Mouse (Mus musculus): ENCODE results near the gene Il24. TPM values are rescaled to one million over a fixed set of nuclear protein-coding genes. Genes with fewer than 3 reads are reported as not detected.

Il24 gene
- polyA plus RNA-seq, 1 experiment from 2014 or later, result not detected

- peak; percentile 21 for DNase-seq (ENCODE audit: low spot score)
- WGBS, result 64% methylated on average over 5 of the region's 5 CpGs
Measured at GRCm38 (mm10) chr1:130832230-130833149, 54.8 kb downstream of the Il24 start.

More at GRCm38 (mm10) chr1:130832230-130833149, 54.8 kb downstream of the Il24 start:
- Histone ChIP-seq H3K27me3 (ENCODE audit: control insufficient read depth, insufficient read depth, low read length) (no peaks in the 10 kb centered on the region), H3K4me3 (ENCODE audit: low read depth, low read length) (no peak overlapping the region), H3K4me1 (replicated peaks; ENCODE audit: control insufficient read depth, insufficient read depth) (no peaks in the 10 kb centered on the region), H3K27ac (replicated peaks) (no peak overlapping the region), H3K9me3 (ENCODE audit: control insufficient read depth, low read length) (no peaks in the 10 kb centered on the region), H3K36me3 (ENCODE audit: control insufficient read depth, insufficient read depth, low read length) (no peaks in the 10 kb centered on the region), H3K9ac (ENCODE audit: low read length) (no peak overlapping the region), H3K4me2 (replicated peaks; ENCODE audit: low read depth) (no peak overlapping the region)
- ATAC-seq (ENCODE audit: low FRiP score, low TSS enrichment), result peak; percentile 50; the same call in 1 of the 2 replicates
- TF ChIP-seq CTCF (IDR thresholded peaks at IDR 0.05; ENCODE audit: low read depth) (no peak), EP300 (optimal IDR thresholded peaks at IDR 0.05) (no peak)

Other genes starting within 250 kb of the Il24 start
- 0.91 and 1.5 TPM in 2 replicates for gene C4bp, start 225.8 kb downstream of the Il24 start, polyA plus RNA-seq (2015; fragmentation: Nextera tagmentation; extraction: Ambion mirVana)
- 0.07 TPM in 1 of 2 replicates, not detected in the other for gene Gm29427, start 171.7 kb downstream of the Il24 start, polyA plus RNA-seq (2015; fragmentation: Nextera tagmentation; extraction: Ambion mirVana)
- 24.2 and 25.2 TPM in 2 replicates for gene Yod1, start 170.1 kb downstream of the Il24 start, polyA plus RNA-seq (2015; fragmentation: Nextera tagmentation; extraction: Ambion mirVana)
- 4.6 and 4.8 TPM in 2 replicates for gene Pfkfb2, start 158.2 kb downstream of the Il24 start, polyA plus RNA-seq (2015; fragmentation: Nextera tagmentation; extraction: Ambion mirVana)
- 47.7 and 52.8 TPM in 2 replicates for gene AA986860, start 155.5 kb downstream of the Il24 start, polyA plus RNA-seq (2015; fragmentation: Nextera tagmentation; extraction: Ambion mirVana)
- 0.16 and 0.24 TPM in 2 replicates for gene Fcamr, start 86.6 kb downstream of the Il24 start, polyA plus RNA-seq (2015; fragmentation: Nextera tagmentation; extraction: Ambion mirVana)
- 0.22 and 0.46 TPM in 2 replicates for gene Pigr, start 60.8 kb downstream of the Il24 start, polyA plus RNA-seq (2015; fragmentation: Nextera tagmentation; extraction: Ambion mirVana)
- gene Fcmr, start 21.8 kb downstream of the Il24 start, polyA plus RNA-seq (2015; fragmentation: Nextera tagmentation; extraction: Ambion mirVana), result 0.08 TPM in 1 of 2 replicates, not detected in the other
- not detected in 2 replicates for gene Il20, start 24.0 kb upstream of the Il24 start, polyA plus RNA-seq (2015; fragmentation: Nextera tagmentation; extraction: Ambion mirVana)
- 0.15 TPM in 1 of 2 replicates, not detected in the other for gene Il19, start 52.7 kb upstream of the Il24 start, polyA plus RNA-seq (2015; fragmentation: Nextera tagmentation; extraction: Ambion mirVana)
- not detected in 2 replicates for gene Il10, start 132.4 kb upstream of the Il24 start, polyA plus RNA-seq (2015; fragmentation: Nextera tagmentation; extraction: Ambion mirVana)
- gene Mapkapk2, start 210.4 kb upstream of the Il24 start, polyA plus RNA-seq (2015; fragmentation: Nextera tagmentation; extraction: Ambion mirVana), result 34.6 and 35.4 TPM in 2 replicates